Mouse (Mus musculus) MEL (cell line): ENCODE data around the gene Gpr84. TPM values are rescaled to one million over a fixed set of nuclear protein-coding genes. Genes with fewer than 3 reads are reported as not detected.

ENCODE experiments used
- DNase-seq: peaks from one replicate; pipeline ENCODE4 v3.0.0; 2011; ENCODE audit warnings: low read depth, low spot score
- H3K27ac ChIP-seq: 2 replicates; pipeline ENCODE4 v1.5.1; 2012; ENCODE audit warnings: low read depth, mild to moderate bottlenecking, control low read depth, low read length, moderate library complexity; ENCODE audit not compliant: control insufficient read depth
- H3K27me3 ChIP-seq, 2 experiments: fragments of 150-350 bp in 1 of 2; sonication (generic) in 1 of 2; 2 replicates each; pipeline ENCODE4 v1.6.1; 2012; ENCODE audit warnings: low read length in 2 of 2, mild to moderate bottlenecking in 2 of 2, improper control_type of control experiment in 1 of 2, moderate library complexity in 1 of 2; ENCODE audit not compliant: insufficient read depth in 2 of 2, control insufficient read depth in 1 of 2
- H3K36me3 ChIP-seq, 2 experiments: 2 replicates each; pipeline ENCODE4 v1.6.1; 2012 to 2014; ENCODE audit warnings: low read length in 2 of 2, improper control_type of control experiment in 1 of 2, inconsistent platforms in 1 of 2, mild to moderate bottlenecking in 1 of 2; ENCODE audit not compliant: insufficient read depth in 2 of 2, control insufficient read depth in 1 of 2
- H3K4me1 ChIP-seq, 2 experiments: fragments of 150-350 bp in 1 of 2; sonication (generic) in 1 of 2; 2 replicates each; pipeline ENCODE4 v1.6.1; 2012; ENCODE audit warnings: low read length in 2 of 2, improper control_type of control experiment in 1 of 2, mild to moderate bottlenecking in 1 of 2; ENCODE audit not compliant: insufficient read depth in 2 of 2, control insufficient read depth in 1 of 2
- H3K4me3 ChIP-seq, 2 experiments: fragments of 150-350 bp in 1 of 2; sonication (generic) in 1 of 2; 2 replicates each; pipeline ENCODE4 v1.5.1; 2012; ENCODE audit warnings: low read depth in 2 of 2, low read length in 2 of 2, mild to moderate bottlenecking in 2 of 2, moderate library complexity in 2 of 2, control low read depth in 1 of 2, improper control_type of control experiment in 1 of 2; ENCODE audit not compliant: control insufficient read depth in 1 of 2, insufficient read depth in 1 of 2
- H3K79me2 ChIP-seq: 2 replicates; pipeline ENCODE4 v1.6.1; 2012; ENCODE audit warnings: mild to moderate bottlenecking, low read length, moderate library complexity; ENCODE audit not compliant: control insufficient read depth, poor library complexity, insufficient read depth
- H3K9ac ChIP-seq: 2 replicates; pipeline ENCODE4 v1.6.1; 2012; ENCODE audit warnings: low read depth, mild to moderate bottlenecking, control low read depth, low read length, moderate library complexity; ENCODE audit not compliant: control insufficient read depth, poor library complexity, severe bottlenecking
- H3K9me3 ChIP-seq: fragments of 150-350 bp; sonication (generic); replicated peaks from 2 replicates; pipeline ENCODE4 v1.6.1; 2012; ENCODE audit warnings: mild to moderate bottlenecking, low read length, improper control_type of control experiment, moderate library complexity; ENCODE audit not compliant: insufficient read depth
- BHLHE40 ChIP-seq: IDR thresholded peaks from 2 replicates; pipeline ENCODE4 v1.6.1; 2012; ENCODE audit warnings: low read depth, mild to moderate bottlenecking, inconsistent platforms, low read length, improper control_type of control experiment, borderline replicate concordance
- CTCF ChIP-seq, 3 experiments: IDR thresholded peaks in 2 of 3; conservative IDR thresholded peaks in 1 of 3; 2 replicates each; pipeline ENCODE4 v1.5.1; 2011 to 2012; ENCODE audit warnings: low read length in 3 of 3, low read depth in 2 of 3, mild to moderate bottlenecking in 2 of 3, improper control_type of control experiment in 1 of 3, inconsistent platforms in 1 of 3, mixed read lengths in 1 of 3, moderate library complexity in 1 of 3; ENCODE audit not compliant: control insufficient read depth in 1 of 3, insufficient read depth in 1 of 3, poor library complexity in 1 of 3, severe bottlenecking in 1 of 3
- EP300 ChIP-seq, 2 experiments: IDR thresholded peaks; 2 replicates each; pipeline ENCODE4 v1.6.1; 2011; ENCODE audit warnings: improper control_type of control experiment in 2 of 2, low read length in 2 of 2, low read depth in 1 of 2, mild to moderate bottlenecking in 1 of 2
- GABPA ChIP-seq: IDR thresholded peaks from 2 replicates; pipeline ENCODE4 v1.6.1; 2012; ENCODE audit warnings: low read depth, mild to moderate bottlenecking, inconsistent platforms, low read length, improper control_type of control experiment, moderate library complexity
- HCFC1 ChIP-seq: IDR thresholded peaks from 2 replicates; pipeline ENCODE4 v1.6.1; 2012; ENCODE audit warnings: low read depth, mild to moderate bottlenecking, inconsistent platforms, low read length, improper control_type of control experiment, moderate library complexity
- MAZ ChIP-seq: IDR thresholded peaks from 2 replicates; pipeline ENCODE4 v1.6.1; 2012; ENCODE audit warnings: low read depth, mild to moderate bottlenecking, inconsistent platforms, low read length, improper control_type of control experiment
- MXI1 ChIP-seq: IDR thresholded peaks from 2 replicates; pipeline ENCODE4 v1.6.1; 2011; ENCODE audit warnings: mild to moderate bottlenecking, low read depth, low read length, improper control_type of control experiment
- MYB ChIP-seq: IDR thresholded peaks from 2 replicates; pipeline ENCODE4 v1.6.1; 2011; ENCODE audit warnings: mild to moderate bottlenecking, low read depth, low read length, improper control_type of control experiment
- NRF1 ChIP-seq: IDR thresholded peaks from 2 replicates; pipeline ENCODE4 v1.6.1; 2014; ENCODE audit warnings: low read depth, mild to moderate bottlenecking, inconsistent platforms, low read length, improper control_type of control experiment, moderate library complexity; ENCODE audit not compliant: poor library complexity, insufficient read depth, severe bottlenecking
- RAD21 ChIP-seq: IDR thresholded peaks from 2 replicates; pipeline ENCODE4 v1.6.1; 2011; ENCODE audit warnings: mild to moderate bottlenecking, low read depth, low read length, improper control_type of control experiment
- RCOR1 ChIP-seq: IDR thresholded peaks from 2 replicates; pipeline ENCODE4 v1.6.1; 2012; ENCODE audit warnings: low read depth, mild to moderate bottlenecking, inconsistent platforms, low read length, improper control_type of control experiment
- SMC3 ChIP-seq: IDR thresholded peaks from 2 replicates; pipeline ENCODE4 v1.6.1; 2011; ENCODE audit warnings: low read depth, low read length, improper control_type of control experiment
- TAL1 ChIP-seq: IDR thresholded peaks from 2 replicates; pipeline ENCODE4 v1.6.1; 2012; ENCODE audit warnings: mild to moderate bottlenecking, inconsistent platforms, low read length, moderate library complexity, mixed read lengths
- UBTF ChIP-seq: IDR thresholded peaks from 2 replicates; pipeline ENCODE4 v1.6.1; 2012; ENCODE audit warnings: low read depth, mild to moderate bottlenecking, inconsistent platforms, low read length, improper control_type of control experiment, moderate library complexity, borderline replicate concordance; ENCODE audit not compliant: insufficient read depth
- USF1 ChIP-seq: IDR thresholded peaks from 2 replicates; pipeline ENCODE4 v1.6.1; 2014; ENCODE audit warnings: low read depth, mild to moderate bottlenecking, inconsistent platforms, low read length, improper control_type of control experiment, moderate library complexity
- USF2 ChIP-seq, 2 experiments: IDR thresholded peaks; 2 replicates each; pipeline ENCODE4 v1.6.1; 2011 to 2012; ENCODE audit warnings: improper control_type of control experiment in 2 of 2, low read length in 2 of 2, borderline replicate concordance in 1 of 2, inconsistent platforms in 1 of 2, low read depth in 1 of 2, mild to moderate bottlenecking in 1 of 2; ENCODE audit not compliant: insufficient read depth in 1 of 2
- polyA plus RNA-seq, 2 experiments: library from polyadenylated mRNA; stranded (reverse) in 1 of 2; unstranded in 1 of 2; fragments of >175 nt in 1 of 2; fragments of >200 nt in 1 of 2; gene quantifications; 2 replicates each; pipeline versions ENCODE4 v1.2.1 to v1.2.4; 2012; ENCODE audit warnings: low replicate concordance in 2 of 2, low read depth in 1 of 2; ENCODE audit not compliant: insufficient read length in 2 of 2, insufficient read depth in 1 of 2, missing spikeins in 1 of 2
- total RNA-seq: library from RNA; depleted of rRNA; stranded (reverse); fragments of 300-350 nt; gene quantifications from 2 replicates; pipeline ENCODE4 v1.2.3, GENCODE M21; 2012

Gpr84 gene
- total and polyA plus RNA-seq, 3 experiments: 0.12 to 0.21 TPM; not detected in 1

DNA sequence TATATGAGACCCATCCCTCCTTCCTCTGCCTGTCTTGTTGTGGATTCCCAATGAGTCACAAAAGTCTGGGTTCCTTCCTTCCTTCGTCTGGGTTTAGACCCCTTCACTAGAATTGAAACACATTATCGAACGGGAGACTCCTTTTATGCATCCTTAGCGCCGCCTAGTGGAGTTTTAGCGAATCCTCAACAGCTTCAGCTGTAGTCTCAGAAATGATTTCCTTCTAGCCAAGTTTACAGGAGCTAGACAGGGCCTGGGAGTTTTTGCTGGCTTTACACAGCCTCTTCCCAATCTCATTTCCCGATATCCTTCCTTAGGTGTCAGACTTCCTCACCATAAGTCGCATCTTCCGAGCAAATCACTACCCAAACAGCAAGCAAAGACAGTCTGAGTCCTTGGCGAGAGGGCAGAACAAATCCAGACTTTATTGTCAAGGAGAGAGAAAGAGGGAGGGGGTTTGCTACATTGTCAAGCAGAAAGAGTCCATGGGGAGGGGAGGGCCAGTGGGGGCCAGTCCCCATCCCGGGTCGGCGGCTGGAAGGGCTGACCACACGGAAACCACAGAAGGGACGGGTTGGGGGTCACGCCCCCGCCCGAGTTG is 3.2 kb upstream of the Gpr84 start (continued):
- TF ChIP-seq USF2 (IDR thresholded peaks at IDR 0.05; ENCODE audit: borderline replicate concordance in 1 of 2, insufficient read depth in 1 of 2, low read depth in 1 of 2, low read length in 2 of 2): no peak

DNA sequence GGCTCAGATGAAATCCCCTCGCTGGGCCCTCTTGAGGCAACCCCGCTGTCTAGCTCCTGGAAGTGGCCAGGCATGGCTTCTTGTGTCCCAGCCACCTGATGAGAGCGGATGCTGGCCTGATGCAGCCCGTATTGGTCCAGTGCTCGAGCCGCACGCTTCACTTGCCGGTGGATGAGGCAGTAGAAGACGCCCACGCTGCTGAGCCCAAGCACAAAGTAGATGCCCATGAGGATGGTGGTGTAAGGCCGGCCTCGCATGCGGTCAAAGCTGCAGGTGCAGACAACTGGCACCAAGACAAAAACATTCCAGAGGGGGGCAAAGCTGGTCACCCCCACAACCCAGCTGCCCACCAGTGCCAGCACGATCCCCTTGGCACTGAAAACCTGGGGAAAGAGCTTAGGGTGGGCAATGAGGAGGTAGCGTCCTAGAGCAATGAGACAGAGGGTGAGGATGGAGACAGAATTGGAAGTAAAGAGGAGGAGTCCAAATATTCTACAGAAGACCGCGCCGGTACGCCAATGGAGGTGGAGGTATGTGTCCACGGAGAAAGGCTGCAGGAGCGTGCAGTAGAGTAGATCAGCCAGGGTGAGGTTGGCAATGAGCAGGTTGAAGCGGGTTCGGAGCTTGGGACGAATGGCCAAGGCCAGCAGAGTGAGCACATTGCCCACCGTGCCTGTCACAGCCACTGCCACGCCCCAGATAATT is 1.4 kb downstream of the Gpr84 start:
- H3K4me3 ChIP-seq: no peak overlapping the region

DNA sequence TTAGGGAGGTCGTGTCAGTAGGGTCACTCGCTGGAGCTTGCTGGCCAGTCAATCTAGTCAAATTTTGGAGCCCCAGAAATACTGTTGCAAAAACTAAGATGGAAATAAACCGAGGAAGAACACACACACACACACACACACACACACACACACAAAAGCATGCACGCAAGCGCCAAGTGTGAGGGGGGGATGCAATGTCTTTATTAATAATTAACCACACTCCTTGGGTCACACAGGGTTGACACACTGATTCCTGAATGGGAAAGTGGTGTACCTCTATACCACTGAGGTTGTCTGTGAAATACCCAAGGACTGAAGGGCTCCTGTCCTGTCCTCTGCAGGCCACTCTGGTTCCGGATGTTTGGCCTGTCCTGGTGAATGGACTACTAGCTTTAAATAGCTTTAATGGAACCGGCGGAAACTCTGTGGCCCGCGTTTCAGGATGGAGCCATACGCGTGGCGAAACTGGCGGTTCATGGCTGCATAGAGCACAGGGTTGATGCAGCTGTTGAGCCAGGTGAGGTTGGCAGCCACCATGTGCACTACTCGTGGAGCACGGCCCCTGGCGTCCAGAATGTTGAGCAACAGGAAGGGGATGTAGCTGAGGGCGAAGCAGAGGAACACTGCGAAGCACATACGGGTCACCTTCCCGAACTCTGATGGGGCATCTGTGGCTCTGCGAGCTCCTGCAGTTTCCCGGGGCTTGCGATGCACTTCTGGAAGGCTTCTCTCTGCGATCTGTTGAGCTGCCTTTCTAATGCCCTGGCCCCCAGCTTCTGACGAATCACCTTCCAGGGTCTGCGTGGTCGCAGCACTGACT is 2.1 kb downstream of the Gpr84 start:
- Histone ChIP-seq H3K79me2 (no peaks in the 10 kb centered on the region), H3K36me3 (peaks cover 0 to 3% of the 10 kb centered on the region in 2 experiments; a peak in 2 of 4 replicates), H3K4me3 (no peak overlapping the region), H3K27me3 (no peaks in the 10 kb centered on the region), H3K9me3 (no peaks in the 10 kb centered on the region), H3K4me1 (peaks cover 0 to 3% of the 10 kb centered on the region in 2 experiments; a peak in 2 of 4 replicates), H3K9ac (no peak overlapping the region), H3K27ac (no peak overlapping the region)
- TF ChIP-seq RCOR1 (no peak), TAL1 (no peak), MXI1 (no peak), MAZ (no peak), HCFC1 (no peak), NRF1 (no peak), MYB (no peak), UBTF (no peak), RAD21 (no peak), SMC3 (no peak), GABPA (no peak), EP300 (IDR thresholded peaks at IDR 0.05; ENCODE audit: low read depth in 1 of 2, low read length in 2 of 2) (no peak), CTCF (IDR thresholded peaks at IDR 0.05 in 2 of 3, conservative IDR thresholded peaks at IDR 0.05 in 1 of 3; ENCODE audit: control insufficient read depth in 1 of 3, insufficient read depth in 1 of 3, low read depth in 2 of 3, low read length in 3 of 3, poor library complexity in 1 of 3, severe bottlenecking in 1 of 3) (no peak), BHLHE40 (no peak)
- DNase-seq: no peak

More for the DNA sequence above, 1.4 kb downstream of the Gpr84 start:
- Histone ChIP-seq H3K36me3 (peaks cover 0 to 3% of the 10 kb centered on the region in 2 experiments; a peak in 2 of 4 replicates), H3K4me1 (peaks cover 0 to 3% of the 10 kb centered on the region in 2 experiments; a peak in 2 of 4 replicates), H3K9ac (no peak overlapping the region), H3K79me2 (no peaks in the 10 kb centered on the region), H3K27ac (no peak overlapping the region), H3K9me3 (no peaks in the 10 kb centered on the region), H3K27me3 (no peaks in the 10 kb centered on the region)
- TF ChIP-seq USF1: no peak
- no peak for TF ChIP-seq GABPA
- no peak for DNase-seq
